Mouse (Mus musculus) myocyte (in vitro differentiated cells): ENCODE data around the gene Prpf6.

ENCODE experiments used
- CEBPB ChIP-seq: IDR thresholded peaks from 2 replicates; pipeline ENCODE4 v1.6.1; 2011; ENCODE audit warnings: mild to moderate bottlenecking, moderate library complexity; ENCODE audit not compliant: poor library complexity, insufficient read depth, severe bottlenecking
- E2F4 ChIP-seq: IDR thresholded peaks from one replicate; pipeline ENCODE4 v1.6.1; 2011; ENCODE audit warnings: mild to moderate bottlenecking, control low read depth, moderate library complexity; ENCODE audit not compliant: insufficient read depth
- MAX ChIP-seq: IDR thresholded peaks from one replicate; pipeline ENCODE4 v1.6.1; 2011; ENCODE audit warnings: low read depth, mild to moderate bottlenecking, control low read depth
- MYOD1 ChIP-seq, 3 experiments: IDR thresholded peaks; one replicate each; pipeline ENCODE4 v1.6.1; 2011; ENCODE audit warnings: control low read depth in 2 of 3, low read depth in 2 of 3, mild to moderate bottlenecking in 2 of 3, moderate library complexity in 1 of 3; ENCODE audit not compliant: insufficient read length in 2 of 3, control insufficient read depth in 1 of 3
- MYOG ChIP-seq, 3 experiments: IDR thresholded peaks; one replicate each; pipeline ENCODE4 v1.6.1; 2011; ENCODE audit warnings: control low read depth in 2 of 3, low read depth in 2 of 3, mild to moderate bottlenecking in 2 of 3; ENCODE audit not compliant: insufficient read length in 2 of 3, control insufficient read depth in 1 of 3, insufficient read depth in 1 of 3
- POLR2A ChIP-seq: IDR thresholded peaks from one replicate; pipeline ENCODE4 v1.6.1; 2011; ENCODE audit warnings: low read depth, mild to moderate bottlenecking, control low read depth, moderate library complexity; ENCODE audit not compliant: insufficient read length
- POLR2AphosphoS2 ChIP-seq: IDR thresholded peaks from one replicate; pipeline ENCODE4 v1.6.1; 2011; ENCODE audit warnings: low read depth, control low read depth; ENCODE audit not compliant: insufficient read length
- REST ChIP-seq: IDR thresholded peaks from one replicate; pipeline ENCODE4 v1.6.1; 2011; ENCODE audit warnings: mild to moderate bottlenecking, control low read depth, moderate library complexity; ENCODE audit not compliant: insufficient read depth, insufficient read length
- SRF ChIP-seq: IDR thresholded peaks from one replicate; pipeline ENCODE4 v1.6.1; 2011; ENCODE audit warnings: low read depth; ENCODE audit not compliant: control insufficient read depth, insufficient read length
- TCF12 ChIP-seq: IDR thresholded peaks from one replicate; pipeline ENCODE4 v1.6.1; 2011; ENCODE audit warnings: mild to moderate bottlenecking, control low read depth; ENCODE audit not compliant: poor library complexity, insufficient read depth, severe bottlenecking
- TCF3 ChIP-seq: IDR thresholded peaks from one replicate; pipeline ENCODE4 v1.6.1; 2011; ENCODE audit warnings: low read depth, control low read depth; ENCODE audit not compliant: insufficient read length
- USF1 ChIP-seq: IDR thresholded peaks from one replicate; pipeline ENCODE4 v1.6.1; 2011; ENCODE audit warnings: low read depth, mild to moderate bottlenecking, control low read depth, moderate library complexity

DNA sequence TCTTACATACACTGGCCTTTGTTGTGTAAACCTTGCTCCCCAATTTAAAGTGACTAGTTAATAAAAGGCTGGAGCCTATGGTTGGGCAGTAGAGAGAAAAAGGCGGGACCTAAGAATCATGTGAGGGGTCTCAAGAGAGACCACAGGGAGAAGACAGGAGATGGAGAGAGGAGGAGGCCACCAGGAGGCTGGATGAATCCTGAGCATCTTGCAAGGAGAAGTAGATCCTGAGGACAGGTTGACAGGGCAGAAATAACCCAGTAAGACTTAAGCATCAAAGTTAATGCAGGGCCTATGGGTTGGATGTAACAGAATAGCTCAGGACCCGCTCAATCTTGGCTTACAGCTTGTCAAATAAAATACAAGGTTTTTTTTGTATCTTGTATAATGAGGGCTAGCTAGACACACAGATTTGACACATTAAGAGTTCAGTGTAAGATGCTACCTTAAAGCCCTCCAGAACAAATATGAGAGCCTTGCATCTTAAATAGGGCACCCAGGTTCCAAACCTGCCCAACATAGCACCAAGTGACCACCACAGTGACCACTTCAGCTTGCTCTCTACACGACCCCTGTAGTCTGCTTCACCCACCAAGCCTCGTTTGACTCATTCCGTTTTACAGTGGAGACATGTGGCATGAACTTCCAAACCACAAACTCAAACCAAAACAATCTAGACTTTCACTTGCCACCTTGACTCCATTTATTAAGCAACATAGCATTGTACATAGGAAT is 27.3 kb downstream of the Prpf6 start:
- TF ChIP-seq MAX (no peak), POLR2AphosphoS2 (no peak), POLR2A (no peak), USF1 (no peak), TCF3 (no peak), MYOG (IDR thresholded peaks at IDR 0.05; ENCODE audit: control insufficient read depth in 1 of 3, insufficient read depth in 1 of 3, insufficient read length in 2 of 3, low read depth in 2 of 3) (no peak), TCF12 (no peak), MYOD1 (IDR thresholded peaks at IDR 0.05; ENCODE audit: control insufficient read depth in 1 of 3, insufficient read length in 2 of 3, low read depth in 2 of 3) (no peak), SRF (no peak), E2F4 (no peak), REST (no peak), CEBPB (no peak)
